Mouse (Mus musculus) heart, adult 2 months (tissue): ENCODE data around the gene Egln2.

Source experiments
- CTCF ChIP-seq: fragments of 200-600 bp; IDR thresholded peaks from 2 replicates; pipeline ENCODE4 v1.8.1; 2022; ENCODE audit warnings: antibody characterized with exemption, mild to moderate bottlenecking, moderate library complexity
- EP300 ChIP-seq: fragments of 200-500 bp; IDR thresholded peaks from 2 replicates; pipeline ENCODE4 v1.6.1; 2011; ENCODE audit warnings: low read depth, low read length, control low read depth; ENCODE audit not compliant: insufficient read depth
- POLR2A ChIP-seq: fragments of 200-500 bp; IDR thresholded peaks from 2 replicates; pipeline ENCODE4 v1.6.1; 2011; ENCODE audit warnings: mild to moderate bottlenecking, low read depth, low read length, control low read depth; ENCODE audit not compliant: insufficient read depth

GRCm38 (mm10) chr7:27110327-27110726, 56.3 kb downstream of the Egln2 start:
- TF ChIP-seq POLR2A (no peak), EP300 (no peak), CTCF (no peak)
